Mouse (Mus musculus) urinary bladder, adult 18-20 months (tissue): ENCODE measurements at regions not wholly inside any gene's neighbourhood (a gene's known extent, or its start where the extent isn't known, plus 50 kb on each side); places are given as distances from the start of the nearest gene placed in this dataset.

Experiments used
- DNase-seq, 2 experiments: peaks; one replicate each; pipeline ENCODE4 v3.0.0; 2022; ENCODE audit warnings: low spot score in 2 of 2, mixed read lengths in 2 of 2

DNA sequence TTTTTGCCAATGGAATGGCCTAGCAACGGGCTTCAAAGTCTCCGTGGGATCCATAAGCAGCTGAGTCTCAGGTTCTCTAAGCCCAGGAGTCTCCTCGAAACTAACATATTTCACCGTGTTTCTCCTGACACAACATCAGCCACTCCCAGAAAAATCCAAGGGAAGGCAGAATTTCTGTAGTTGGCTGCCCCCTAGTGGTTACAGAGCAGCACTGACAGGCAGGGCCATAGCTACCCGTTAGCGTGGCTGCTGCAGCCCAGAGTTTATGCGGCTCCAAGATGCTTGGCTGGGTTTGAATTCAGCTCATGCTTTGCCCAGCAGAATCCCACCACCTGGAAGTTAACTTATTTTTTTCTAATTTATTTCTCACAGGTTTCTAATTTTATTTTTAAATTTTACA is 140.9 kb upstream of the Tmem164 start:
- peak; percentile 7 to 33 for DNase-seq

DNA sequence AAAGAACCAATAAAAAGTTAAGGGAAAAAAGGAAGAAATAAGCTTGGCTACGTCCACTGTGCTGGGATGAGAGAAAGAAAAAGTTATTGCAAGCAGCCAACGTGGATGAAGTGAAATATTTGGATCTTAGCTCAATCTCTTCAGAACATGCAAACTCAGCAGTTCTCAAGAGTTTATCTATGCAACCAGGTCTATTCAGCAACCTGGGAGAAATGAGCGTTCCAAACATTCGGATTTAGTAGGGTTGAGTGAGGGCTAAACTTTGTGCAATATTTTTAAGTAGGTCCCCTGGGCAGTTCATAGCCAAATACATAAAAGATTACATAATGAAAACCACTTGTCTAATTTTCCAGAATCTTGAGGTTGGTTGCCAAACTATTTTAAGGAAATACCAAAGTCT is 129.0 kb upstream of the Tmem164 start:
- DNase-seq = no peak

DNA sequence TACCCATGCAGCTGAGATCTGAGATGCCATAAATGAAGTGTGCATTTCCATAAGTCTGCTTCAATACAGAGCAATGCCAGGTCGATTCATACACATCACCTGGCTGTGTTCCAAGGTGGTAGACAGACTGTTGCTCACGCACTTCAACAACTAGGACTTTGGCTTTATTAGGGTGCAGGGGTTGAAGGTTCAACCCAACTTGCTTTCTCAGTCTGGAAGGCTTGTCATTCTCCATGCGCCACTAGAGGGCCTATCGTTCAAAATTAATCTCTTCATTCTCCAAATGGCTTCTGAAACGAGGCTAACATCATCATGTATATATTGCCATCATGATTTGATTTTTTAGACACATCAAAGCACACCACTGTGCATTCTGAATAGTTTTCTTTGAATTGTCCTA is 127.0 kb upstream of the Tmem164 start:
- no peak for DNase-seq

DNA sequence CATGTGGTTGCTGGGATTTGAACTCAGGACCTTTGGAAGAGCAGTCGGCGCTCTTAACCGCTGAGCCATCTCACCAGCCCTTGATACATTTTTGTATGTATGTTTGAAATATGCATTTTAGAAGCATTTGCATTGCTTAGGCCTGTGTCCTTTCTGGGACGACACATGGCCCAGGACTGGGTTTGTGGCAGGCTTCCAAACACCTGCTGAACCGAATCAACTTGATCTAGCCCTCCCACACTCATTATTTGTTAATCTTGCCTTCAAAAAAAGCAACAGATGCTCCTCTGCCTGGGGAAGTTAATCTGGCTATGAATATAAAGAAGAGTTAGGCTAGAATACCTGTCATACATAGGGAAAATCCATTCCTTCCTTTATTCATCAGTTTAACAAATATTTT is 123.7 kb upstream of the Tmem164 start:
- DNase-seq = no peak

DNA sequence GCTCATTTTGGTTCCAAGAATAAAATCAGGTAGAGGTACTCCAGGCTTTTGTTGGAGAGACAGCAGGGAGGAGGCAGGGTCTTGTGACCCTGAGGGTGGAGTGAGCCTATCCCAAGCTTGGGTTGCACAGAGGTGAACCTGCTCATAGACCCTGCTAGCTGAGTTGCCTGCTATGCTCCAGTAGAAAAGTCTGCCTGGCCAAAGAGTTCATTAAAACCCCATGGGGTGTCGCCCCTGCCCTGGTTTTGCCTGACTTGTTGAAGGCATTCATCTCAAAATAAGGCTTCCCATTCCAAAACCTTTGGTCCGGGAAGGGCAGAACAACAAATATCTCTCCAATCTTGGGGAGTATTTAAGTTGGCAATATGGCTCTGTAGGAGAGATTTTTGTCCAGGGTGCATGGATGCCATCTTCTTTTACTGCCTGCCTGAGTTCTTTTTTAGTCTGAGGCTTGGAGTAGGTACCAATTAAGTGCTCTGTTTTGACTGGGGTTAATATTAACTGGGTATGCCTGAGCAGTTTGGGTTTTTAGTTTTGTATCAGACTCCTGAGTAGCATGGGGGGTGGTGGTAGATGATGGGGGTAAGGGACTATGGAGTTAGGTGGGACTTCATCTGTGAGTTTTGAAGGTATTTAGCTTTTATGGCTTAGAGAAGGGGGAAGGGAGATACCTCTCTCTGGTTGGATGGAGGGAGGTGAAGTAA is 120.8 kb upstream of the Tmem164 start:
- no peak for DNase-seq

DNA sequence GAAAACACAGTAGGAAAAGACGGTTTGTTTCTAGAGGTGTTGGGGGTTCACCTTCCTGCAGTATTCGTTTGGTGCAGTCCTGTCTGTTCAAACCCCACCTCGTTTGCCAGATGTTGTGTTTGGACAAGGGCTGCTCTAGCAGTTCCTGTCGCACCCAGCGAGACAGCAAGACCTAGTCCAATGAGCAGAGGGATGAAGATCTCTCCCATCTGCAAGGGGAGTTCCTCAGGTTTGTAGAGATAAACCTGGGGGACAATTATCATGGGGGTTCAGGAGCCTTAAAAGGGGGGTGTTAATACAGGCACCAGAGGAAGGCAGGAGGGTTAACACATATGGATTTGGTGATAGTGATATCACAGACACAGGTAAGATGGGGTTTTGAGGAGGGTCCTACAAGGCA is 119.4 kb upstream of the Tmem164 start:
- no peak for DNase-seq

DNA sequence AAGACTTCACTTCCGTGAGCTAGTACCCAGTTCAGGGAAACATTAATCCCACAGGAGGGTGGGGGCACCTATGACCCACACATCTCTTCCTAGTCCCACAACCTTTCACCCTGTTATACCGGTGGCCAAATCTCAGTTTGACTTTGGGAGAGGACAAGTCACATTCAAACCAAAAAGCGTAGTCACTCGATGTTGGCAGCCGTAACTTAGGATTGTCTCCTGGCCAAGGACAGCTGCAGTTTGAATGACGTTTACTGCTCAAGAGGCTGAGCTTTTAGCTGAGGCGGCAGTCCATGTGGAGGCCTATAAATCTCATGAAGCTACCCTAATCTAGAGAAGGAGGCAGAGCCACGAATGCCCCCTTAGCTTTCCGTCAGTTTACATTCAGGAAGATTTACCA is 117.0 kb upstream of the Tmem164 start:
- no peak for DNase-seq

DNA sequence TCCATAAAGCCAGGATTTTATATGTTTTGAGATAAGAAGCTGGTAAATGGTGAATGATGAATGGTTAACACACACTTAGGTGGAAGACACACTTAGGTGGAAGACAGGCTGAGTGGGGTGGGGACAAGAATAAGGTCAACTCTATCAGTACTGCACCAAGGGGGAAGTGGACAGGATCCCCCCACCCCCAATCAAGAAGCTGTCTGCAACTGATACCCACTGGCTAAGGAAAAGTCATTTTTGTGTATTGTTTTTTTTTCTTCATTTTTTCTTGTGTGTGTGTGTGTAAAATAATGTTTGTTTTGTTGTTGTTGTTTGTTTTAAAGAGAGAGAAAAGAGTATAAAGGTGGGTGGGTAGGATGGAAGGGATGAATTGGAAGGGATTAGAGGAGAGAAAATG is 109.4 kb upstream of the Tmem164 start:
- no peak for DNase-seq

DNA sequence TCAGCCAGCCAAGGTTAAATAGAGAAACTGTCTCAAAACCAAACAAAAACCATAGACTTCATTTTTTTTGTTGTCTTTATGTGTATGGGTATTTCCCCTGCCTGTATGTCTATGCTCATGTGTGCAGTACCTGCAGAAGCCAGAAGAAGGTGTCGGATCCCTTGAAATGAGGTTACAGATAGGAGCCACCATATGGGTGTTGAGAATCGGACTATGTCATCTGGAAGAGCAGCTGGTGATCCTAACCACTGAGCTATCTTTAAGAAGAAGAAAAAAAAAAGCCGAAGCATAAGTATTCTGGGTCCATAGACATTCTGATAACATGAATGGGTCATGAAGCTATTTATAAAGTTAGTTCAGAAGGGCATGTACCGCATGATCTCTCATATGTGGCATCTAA is 107.2 kb upstream of the Tmem164 start:
- DNase-seq = no peak

DNA sequence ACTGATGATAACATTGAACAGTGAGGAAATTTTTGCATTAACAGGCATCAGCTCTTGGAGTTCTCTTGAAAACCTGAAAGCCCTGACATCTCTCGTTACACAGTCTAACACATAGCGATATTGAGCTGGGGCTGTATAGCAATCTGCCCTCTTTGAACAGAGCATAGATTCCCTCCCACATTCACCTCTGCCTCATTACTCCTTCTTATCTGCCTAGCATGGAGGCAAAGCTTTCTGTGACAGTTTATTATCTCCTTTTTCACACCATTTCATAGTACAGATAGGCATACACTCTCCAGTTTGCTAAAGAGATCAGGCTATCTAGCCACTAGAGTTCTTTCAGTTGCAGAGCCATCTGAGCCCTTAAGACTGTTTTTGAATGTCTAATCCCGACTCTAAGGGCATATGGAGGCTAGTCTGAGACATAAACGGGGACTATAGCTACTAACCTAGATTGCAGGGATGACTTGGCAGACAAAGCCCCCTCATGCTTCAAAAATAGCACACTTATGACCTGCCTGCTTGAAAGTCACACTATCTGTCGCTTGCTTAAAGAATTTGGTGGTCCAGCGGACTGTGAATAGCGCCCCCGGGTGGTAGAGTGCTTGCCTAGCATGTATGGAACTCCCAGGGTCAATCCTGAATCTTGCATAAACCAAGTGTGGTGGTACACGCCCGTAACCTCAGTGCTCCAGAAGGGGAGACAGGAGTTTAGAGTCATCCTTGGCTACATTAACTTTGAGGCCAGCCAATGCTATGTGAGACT is 106.1 kb upstream of the Tmem164 start:
- DNase-seq = no peak

DNA sequence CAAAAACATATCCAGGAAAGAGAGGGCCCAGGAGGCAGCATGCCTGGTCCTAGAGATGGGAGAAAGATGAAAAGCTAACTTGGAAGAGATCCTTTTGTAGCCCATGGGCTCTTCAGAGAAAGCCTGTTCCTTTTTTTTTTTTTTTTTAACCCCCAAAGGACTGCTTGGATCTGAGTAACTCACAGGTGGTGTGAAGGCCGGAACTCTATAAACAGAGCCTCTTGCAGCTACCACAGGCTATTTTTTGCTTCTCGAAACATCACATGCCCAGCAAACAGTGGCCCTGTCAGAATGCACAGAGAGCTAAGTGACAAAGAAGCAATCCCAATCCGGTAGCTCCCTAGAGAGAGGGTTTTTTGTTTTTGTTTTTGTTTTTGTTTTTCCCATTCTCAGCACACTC is 105.1 kb upstream of the Tmem164 start:
- no peak for DNase-seq

DNA sequence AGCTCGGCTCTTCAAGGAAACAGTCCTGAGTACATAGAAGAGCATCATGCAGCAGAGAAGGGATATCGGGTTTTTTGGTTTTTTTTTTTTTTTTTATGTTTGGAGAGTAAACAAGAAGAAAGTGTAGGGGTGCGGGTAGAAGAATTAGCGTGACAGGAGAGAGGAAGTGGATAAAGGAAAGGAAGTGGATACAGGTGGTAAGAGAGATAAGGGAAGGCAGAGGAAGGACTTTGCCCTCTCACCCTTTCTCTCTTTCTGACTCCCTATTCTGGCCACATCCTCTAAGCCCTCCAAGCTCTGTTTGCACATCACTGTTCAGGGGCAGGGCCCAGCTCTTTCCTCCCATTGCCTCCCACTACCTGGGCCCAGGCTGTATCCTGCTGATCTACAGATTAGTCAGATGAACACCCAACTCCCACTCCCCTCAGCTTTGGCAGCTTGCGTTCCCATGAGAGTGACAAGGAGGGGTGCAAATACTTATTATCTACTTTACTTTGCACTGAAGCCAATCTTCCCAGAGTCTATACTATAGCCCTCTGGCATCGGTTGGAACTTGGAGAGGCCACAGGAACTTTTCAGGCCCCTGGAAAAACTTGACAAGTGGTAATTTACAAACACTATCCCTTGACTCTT is 103.6 kb upstream of the Tmem164 start:
- DNase-seq = no peak

DNA sequence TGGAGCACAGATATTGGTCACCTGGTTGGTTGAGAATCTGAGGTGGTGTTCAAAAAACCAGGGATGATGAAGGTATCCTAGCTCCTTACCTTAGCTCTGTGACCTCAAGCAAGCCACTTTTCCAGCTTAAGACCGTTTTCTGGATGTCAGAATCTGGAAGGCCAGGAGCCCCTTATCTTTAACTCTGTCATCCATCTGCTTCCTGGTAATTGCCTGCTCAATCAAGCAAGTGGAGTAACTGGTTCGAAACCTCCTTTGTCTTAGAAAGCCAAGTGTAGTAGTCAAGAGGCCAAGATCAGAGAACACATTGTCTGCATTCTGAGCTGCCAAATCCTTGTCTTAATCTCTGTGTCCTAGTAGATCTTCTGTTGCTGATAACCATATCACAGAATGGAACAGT is 95.9 kb upstream of the Tmem164 start:
- DNase-seq = no peak

DNA sequence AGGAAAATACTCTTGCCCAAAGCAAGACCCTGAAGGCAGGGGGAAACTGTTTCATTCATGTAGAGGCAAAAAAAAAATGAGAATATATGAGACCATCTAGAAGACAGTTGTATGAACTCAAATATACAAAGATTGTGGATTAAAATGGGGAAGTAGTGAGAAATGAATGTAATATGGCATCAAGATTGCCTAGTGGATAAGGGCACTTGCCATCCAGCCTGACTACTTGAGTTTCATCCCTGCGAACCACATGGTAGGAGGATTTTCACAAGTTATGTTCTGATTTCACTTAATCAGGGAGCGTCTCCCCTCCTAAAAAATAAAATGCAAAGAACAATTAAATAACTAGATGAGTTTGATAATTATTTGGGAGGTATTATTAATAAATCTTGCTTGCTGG is 81.8 kb upstream of the Tmem164 start:
- DNase-seq = no peak

DNA sequence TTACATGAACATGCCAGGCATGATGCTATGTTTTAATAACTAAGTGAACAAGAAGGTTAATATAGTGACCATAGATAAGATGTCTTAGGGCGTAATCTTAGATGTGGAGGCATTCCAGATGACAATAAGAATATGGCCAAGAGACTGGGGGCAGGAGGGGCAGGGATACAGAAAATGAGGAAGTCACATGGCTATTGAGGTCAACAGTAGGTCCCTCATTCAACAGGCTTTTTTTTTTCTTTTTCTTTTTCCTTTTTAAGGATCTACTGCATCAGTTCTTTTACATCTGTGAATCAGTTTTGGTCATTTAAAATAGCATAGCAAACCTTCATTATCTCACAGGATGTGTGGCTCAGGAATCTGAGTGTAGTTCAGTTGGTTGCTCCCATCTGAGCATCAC is 80.4 kb upstream of the Tmem164 start:
- DNase-seq = no peak

DNA sequence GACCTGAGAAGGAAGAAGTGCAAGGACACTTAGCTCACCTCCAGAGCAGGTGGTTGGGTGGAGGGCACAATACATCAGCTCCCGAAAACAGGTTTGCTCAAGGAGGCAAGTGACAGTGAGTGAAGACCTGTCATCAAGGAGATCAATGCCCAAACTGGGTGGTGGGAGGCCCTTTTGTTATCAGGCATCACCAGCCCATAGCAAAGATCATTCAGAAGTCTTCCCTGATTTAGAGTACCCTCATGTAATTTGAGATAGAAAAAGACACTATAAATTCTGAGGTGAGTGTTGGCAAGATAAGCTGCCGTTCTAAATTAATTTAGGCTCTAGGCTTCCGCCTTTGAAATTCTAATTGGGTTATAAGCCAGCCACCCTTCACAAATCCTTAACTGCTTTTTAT is 76.1 kb upstream of the Tmem164 start:
- no peak for DNase-seq

DNA sequence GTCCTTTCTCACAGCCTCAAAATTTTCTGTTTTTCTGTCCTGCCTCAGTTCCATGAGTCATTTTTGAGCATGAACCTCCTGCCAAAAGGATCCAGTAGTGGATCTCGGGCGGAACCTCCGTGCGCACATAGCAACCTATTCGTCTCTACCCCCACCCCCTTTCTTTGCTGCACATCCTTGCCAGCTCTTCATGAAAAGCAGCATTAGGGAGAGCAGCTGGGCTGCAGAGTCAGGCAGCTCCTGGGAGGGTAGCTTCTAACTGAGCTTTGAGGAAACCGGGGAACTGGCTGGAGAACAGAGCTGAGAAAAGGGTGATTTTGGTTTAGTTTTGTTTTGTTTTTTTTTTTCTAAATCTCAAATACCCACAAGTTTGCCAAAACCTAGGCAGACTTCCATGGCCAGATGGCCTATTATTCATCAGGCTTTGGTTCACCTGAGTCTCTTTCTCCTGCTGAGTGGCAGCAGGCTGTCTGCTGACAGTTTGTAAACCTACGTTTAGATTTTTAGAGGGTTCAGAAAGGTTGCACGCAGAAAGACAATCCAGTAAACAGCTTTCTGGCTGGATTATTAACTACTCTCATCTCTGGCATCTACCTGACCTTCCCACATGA is 74.5 kb upstream of the Tmem164 start:
- DNase-seq = no peak

DNA sequence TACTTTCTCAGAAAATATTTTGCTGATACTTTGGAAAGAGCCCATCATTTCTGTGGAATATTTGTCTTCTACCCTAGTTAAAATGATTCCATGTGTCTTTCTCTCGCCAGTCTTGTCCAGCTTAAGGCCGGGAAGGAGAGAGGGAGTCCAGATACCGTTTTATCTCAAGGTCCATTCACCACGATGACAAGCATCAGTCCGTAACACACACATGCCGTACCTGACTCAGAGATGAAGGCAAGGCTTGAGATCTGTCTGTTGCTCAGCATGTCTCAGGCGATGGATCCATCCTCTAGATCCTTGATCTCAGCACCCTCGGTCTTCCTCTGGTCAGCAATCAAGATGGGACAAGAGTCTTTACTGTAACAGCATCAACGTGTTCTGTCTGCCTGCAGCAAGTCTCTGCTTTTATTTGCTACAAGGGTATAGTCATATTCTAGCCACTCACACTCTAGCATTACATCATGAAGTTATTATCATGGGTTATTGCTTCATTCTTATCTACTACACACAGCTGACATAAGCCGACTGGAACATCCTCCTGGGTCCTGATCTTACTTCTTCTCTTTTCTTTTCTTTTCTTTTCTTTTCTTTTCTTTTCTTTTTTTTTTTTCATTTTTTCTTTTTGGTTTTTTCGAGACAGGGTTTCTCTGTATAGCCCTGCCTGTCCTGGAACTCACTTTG is 64.9 kb upstream of the Tmem164 start:
- DNase-seq = no peak

DNA sequence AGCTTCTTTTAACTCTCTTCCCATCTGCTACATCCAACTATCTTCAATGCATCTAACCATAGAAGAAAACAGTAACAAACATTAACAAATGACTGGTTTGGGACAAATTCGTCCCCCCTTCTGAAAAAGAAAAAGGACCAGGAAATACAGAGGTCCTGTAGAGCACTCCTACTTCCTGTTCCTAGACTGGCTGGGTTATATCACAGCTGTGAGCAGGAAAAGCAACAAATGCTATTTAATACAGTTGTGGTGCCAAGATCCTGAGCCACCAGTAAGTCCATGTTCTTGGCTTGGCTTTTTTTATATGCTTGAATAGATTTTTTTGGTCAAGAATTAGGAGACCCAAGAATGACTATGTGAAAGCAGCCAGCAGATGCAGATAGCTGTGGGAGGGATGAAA is 62.8 kb upstream of the Tmem164 start:
- DNase-seq = no peak

DNA sequence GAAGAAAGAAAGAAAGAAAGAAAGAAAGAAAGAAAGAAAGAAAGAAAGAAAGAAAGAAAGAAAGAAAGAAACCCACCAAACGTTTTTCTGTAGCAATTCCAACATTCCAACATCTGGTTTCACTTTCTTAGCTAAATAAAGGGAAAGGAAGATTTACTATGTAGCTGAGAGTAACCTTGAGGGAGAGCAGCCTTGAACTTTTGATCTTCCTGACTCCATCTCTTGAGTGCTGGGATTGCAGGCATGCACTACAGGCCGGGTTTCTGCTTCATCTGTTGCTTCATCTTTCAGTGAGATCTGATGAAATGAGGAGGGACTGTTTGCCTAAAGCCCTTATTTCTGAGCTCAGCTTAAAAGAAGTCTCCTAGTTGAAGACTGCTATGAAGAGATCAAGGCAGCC is 57.8 kb upstream of the Tmem164 start:
- no peak for DNase-seq

DNA sequence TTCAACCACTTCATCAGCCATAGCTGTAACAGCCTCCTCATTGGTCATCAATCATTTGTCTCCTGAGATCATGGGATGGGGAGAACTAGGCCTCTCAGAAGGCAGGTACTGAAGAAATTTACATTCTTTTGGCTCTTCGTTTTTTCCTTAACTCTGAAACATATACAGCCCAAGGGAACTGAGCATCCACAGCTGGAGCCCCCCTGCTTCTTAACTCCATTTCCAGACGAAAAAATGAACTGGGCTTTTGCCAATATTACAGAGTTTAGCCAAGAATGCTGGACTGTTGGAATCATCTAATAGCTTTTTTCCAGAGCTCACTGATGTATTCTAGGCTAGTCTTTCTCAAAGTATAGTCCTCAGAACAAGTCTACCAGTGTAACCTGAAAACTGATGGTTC is 57.3 kb upstream of the Tmem164 start:
- no peak for DNase-seq
